Mouse (Mus musculus) layer of hippocampus, postnatal 25 days (tissue): ENCODE data around the gene Cog2. TPM values are rescaled to one million over a fixed set of nuclear protein-coding genes. Genes with fewer than 3 reads are reported as not detected.

Experiments
- DNase-seq, 2 experiments: peaks; one replicate each; pipeline ENCODE4 v3.0.0; 2022; ENCODE audit warnings: mixed read lengths in 2 of 2, low spot score in 1 of 2; ENCODE audit errors: extremely low spot score in 1 of 2
- total RNA-seq, 2 experiments: library from RNA; stranded (reverse); gene quantifications; 2 replicates each; pipeline ENCODE4 v1.2.3; 2021

Cog2 gene
- total RNA-seq, 2 experiments from 2014 or later: 37.2 to 48.5 TPM

GRCm38 (mm10) chr8:124516039-124516438 lies 4.5 kb upstream of the Cog2 start:
- DNase-seq: no peak

GRCm38 (mm10) chr8:124516525-124516924 lies 4.0 kb upstream of the Cog2 start:
- no peak for DNase-seq

GRCm38 (mm10) chr8:124517142-124517541 lies 3.4 kb upstream of the Cog2 start:
- no peak for DNase-seq

- DNase-seq: no peak
Measured at GRCm38 (mm10) chr8:124521946-124522345, 1.4 kb downstream of the Cog2 start.

GRCm38 (mm10) chr8:124526261-124526660 lies 5.7 kb downstream of the Cog2 start:
- DNase-seq: no peak

GRCm38 (mm10) chr8:124530076-124530475 lies 9.5 kb downstream of the Cog2 start:
- DNase-seq: no peak

GRCm38 (mm10) chr8:124530556-124530955 lies 10.0 kb downstream of the Cog2 start:
- DNase-seq: no peak

GRCm38 (mm10) chr8:124530996-124531395 lies 10.4 kb downstream of the Cog2 start:
- DNase-seq: no peak

- no peak for DNase-seq
Measured at GRCm38 (mm10) chr8:124532626-124533025, 12.1 kb downstream of the Cog2 start.

GRCm38 (mm10) chr8:124535451-124535850 lies 14.9 kb downstream of the Cog2 start:
- DNase-seq: no peak

GRCm38 (mm10) chr8:124540906-124541305 lies 20.3 kb downstream of the Cog2 start:
- DNase-seq: no peak

GRCm38 (mm10) chr8:124542001-124542400 lies 21.4 kb downstream of the Cog2 start:
- DNase-seq: no peak

GRCm38 (mm10) chr8:124543272-124543671 lies 22.7 kb downstream of the Cog2 start:
- DNase-seq: no peak

GRCm38 (mm10) chr8:124546371-124546770 lies 25.8 kb downstream of the Cog2 start:
- DNase-seq: no peak

GRCm38 (mm10) chr8:124546815-124547214 lies 26.2 kb downstream of the Cog2 start:
- DNase-seq: no peak

GRCm38 (mm10) chr8:124547269-124547668 lies 26.7 kb downstream of the Cog2 start:
- DNase-seq: no peak

GRCm38 (mm10) chr8:124548187-124548586 lies 27.6 kb downstream of the Cog2 start:
- DNase-seq: no peak

- no peak for DNase-seq
Measured at GRCm38 (mm10) chr8:124551011-124551661, 30.6 kb downstream of the Cog2 start.

- no peak for DNase-seq
Measured at GRCm38 (mm10) chr8:124555113-124555750, 34.7 kb downstream of the Cog2 start.

GRCm38 (mm10) chr8:124556164-124556563 lies 35.6 kb downstream of the Cog2 start:
- no peak for DNase-seq

- peak; percentile 42 to 48 for DNase-seq
Measured at GRCm38 (mm10) chr8:124556658-124557057, 36.1 kb downstream of the Cog2 start.

- DNase-seq: no peak
Measured at GRCm38 (mm10) chr8:124557476-124557875, 36.9 kb downstream of the Cog2 start.
